Mouse (Mus musculus): ENCODE results near the gene Atp2a2. TPM values are rescaled to one million over a fixed set of nuclear protein-coding genes. Genes with fewer than 3 reads are reported as not detected.
"Not testable (repeated sequence)": the region's sequence is repeated elsewhere in the genome, so short reads cannot be mapped to it uniquely, and the experiment has no call there.

The Atp2a2 gene
- total and polyA plus RNA-seq, 3 experiments, result 39.8 to 74.4 (median 73.6) TPM

GRCm38 (mm10) chr5:122494449-122494848 is 7.6 kb downstream of the Atp2a2 start:
- no peak for TF ChIP-seq POLR2AphosphoS5 (IDR thresholded peaks at IDR 0.05; ENCODE audit: insufficient replicate concordance, low read depth, low read length)
- TF ChIP-seq GATA2 (IDR thresholded peaks at IDR 0.05; ENCODE audit: borderline replicate concordance, low read depth, low read length), result no peak
- TF ChIP-seq TAL1 (conservative IDR thresholded peaks at IDR 0.05; ENCODE audit: low read depth, low read length), result no peak
- TF ChIP-seq GATA1 (IDR thresholded peaks at IDR 0.05; ENCODE audit: borderline replicate concordance, low read length), result no peak
- no peak for TF ChIP-seq CTCF (IDR thresholded peaks at IDR 0.05; ENCODE audit: low read depth, low read length)
- H3K27me3 ChIP-seq (ENCODE audit: insufficient read depth, low read length), result no peaks in the 10 kb centered on the region
- DNase-seq (ENCODE audit: low spot score) (no peak), ATAC-seq (ENCODE audit: extremely low read depth, insufficient number of reproducible peaks, low FRiP score, poor library complexity, severe bottlenecking) (no peak)
- peaks cover 82% of the 10 kb centered on the region for H3K36me3 ChIP-seq (replicated peaks)
- no peaks in the 10 kb centered on the region for H3K9me3 ChIP-seq (replicated peaks)
- peaks cover 36% of the 10 kb centered on the region for H3K4me1 ChIP-seq (ENCODE audit: insufficient read depth, low read depth, low read length)
- H3K4me3 ChIP-seq (ENCODE audit: low read depth, low read length), result no peak overlapping the region

GRCm38 (mm10) chr5:122493035-122493434 is 9.0 kb downstream of the Atp2a2 start:
- no peak overlapping the region for H3K4me3 ChIP-seq (ENCODE audit: low read depth, low read length)
- H3K9me3 ChIP-seq (replicated peaks), result no peaks in the 10 kb centered on the region
- ATAC-seq (ENCODE audit: extremely low read depth, insufficient number of reproducible peaks, low FRiP score, poor library complexity, severe bottlenecking) (no peak), DNase-seq (ENCODE audit: low spot score) (no peak)
- no peak for TF ChIP-seq POLR2AphosphoS5 (IDR thresholded peaks at IDR 0.05; ENCODE audit: insufficient replicate concordance, low read depth, low read length)
- no peak for TF ChIP-seq CTCF (IDR thresholded peaks at IDR 0.05; ENCODE audit: low read depth, low read length)
- no peak for TF ChIP-seq TAL1 (conservative IDR thresholded peaks at IDR 0.05; ENCODE audit: low read depth, low read length)
- no peak for TF ChIP-seq GATA2 (IDR thresholded peaks at IDR 0.05; ENCODE audit: borderline replicate concordance, low read depth, low read length)
- no peak for TF ChIP-seq GATA1 (IDR thresholded peaks at IDR 0.05; ENCODE audit: borderline replicate concordance, low read length)
- peaks cover 30% of the 10 kb centered on the region for H3K4me1 ChIP-seq (ENCODE audit: insufficient read depth, low read depth, low read length)
- no peaks in the 10 kb centered on the region for H3K27me3 ChIP-seq (ENCODE audit: insufficient read depth, low read length)
- peaks cover 91% of the 10 kb centered on the region for H3K36me3 ChIP-seq (replicated peaks)

GRCm38 (mm10) chr5:122491385-122491784 is 10.6 kb downstream of the Atp2a2 start:
- Histone ChIP-seq H3K4me1 (ENCODE audit: insufficient read depth, low read depth, low read length) (peaks cover 21% of the 10 kb centered on the region), H3K36me3 (replicated peaks) (peaks cover 91% of the 10 kb centered on the region), H3K4me3 (ENCODE audit: low read depth, low read length) (no peak overlapping the region), H3K9me3 (replicated peaks) (no peaks in the 10 kb centered on the region), H3K27me3 (ENCODE audit: insufficient read depth, low read length) (no peaks in the 10 kb centered on the region)
- no peak for TF ChIP-seq TAL1 (conservative IDR thresholded peaks at IDR 0.05; ENCODE audit: low read depth, low read length)
- ATAC-seq (ENCODE audit: extremely low read depth, insufficient number of reproducible peaks, low FRiP score, poor library complexity, severe bottlenecking) (no peak), DNase-seq (ENCODE audit: low spot score) (no peak)

- H3K27me3 ChIP-seq (ENCODE audit: insufficient read depth, low read length), result no peaks in the 10 kb centered on the region
- H3K4me1 ChIP-seq (ENCODE audit: insufficient read depth, low read depth, low read length), result peaks cover 10% of the 10 kb centered on the region
- TF ChIP-seq TAL1 (conservative IDR thresholded peaks at IDR 0.05; ENCODE audit: low read depth, low read length) (no peak), GATA1 (IDR thresholded peaks at IDR 0.05; ENCODE audit: borderline replicate concordance, low read length) (no peak), CTCF (IDR thresholded peaks at IDR 0.05; ENCODE audit: low read depth, low read length) (no peak), GATA2 (IDR thresholded peaks at IDR 0.05; ENCODE audit: borderline replicate concordance, low read depth, low read length) (no peak), POLR2AphosphoS5 (IDR thresholded peaks at IDR 0.05; ENCODE audit: insufficient replicate concordance, low read depth, low read length) (no peak)
- H3K4me3 ChIP-seq (ENCODE audit: low read depth, low read length), result no peak overlapping the region
- H3K36me3 ChIP-seq (replicated peaks), result peaks cover 90% of the 10 kb centered on the region
- ATAC-seq (ENCODE audit: extremely low read depth, insufficient number of reproducible peaks, low FRiP score, poor library complexity, severe bottlenecking) (no peak), DNase-seq (ENCODE audit: low spot score) (no peak)
- no peaks in the 10 kb centered on the region for H3K9me3 ChIP-seq (replicated peaks)
These were observed 11.9 kb downstream of the Atp2a2 start for GRCm38 (mm10) chr5:122490148-122490547.

GRCm38 (mm10) chr5:122487825-122488224 is 14.2 kb downstream of the Atp2a2 start:
- H3K27me3 ChIP-seq (ENCODE audit: insufficient read depth, low read length), result no peaks in the 10 kb centered on the region
- no peaks in the 10 kb centered on the region for H3K9me3 ChIP-seq (replicated peaks)
- ATAC-seq (ENCODE audit: extremely low read depth, insufficient number of reproducible peaks, low FRiP score, poor library complexity, severe bottlenecking) (no peak), DNase-seq (ENCODE audit: low spot score) (no peak)
- H3K36me3 ChIP-seq (replicated peaks), result peaks cover 91% of the 10 kb centered on the region
- no peak overlapping the region for H3K4me3 ChIP-seq (ENCODE audit: low read depth, low read length)
- TF ChIP-seq CTCF (IDR thresholded peaks at IDR 0.05; ENCODE audit: low read depth, low read length) (no peak), TAL1 (conservative IDR thresholded peaks at IDR 0.05; ENCODE audit: low read depth, low read length) (no peak), GATA1 (IDR thresholded peaks at IDR 0.05; ENCODE audit: borderline replicate concordance, low read length) (no peak), GATA2 (IDR thresholded peaks at IDR 0.05; ENCODE audit: borderline replicate concordance, low read depth, low read length) (no peak), POLR2AphosphoS5 (IDR thresholded peaks at IDR 0.05; ENCODE audit: insufficient replicate concordance, low read depth, low read length) (no peak)
- peaks cover 3% of the 10 kb centered on the region for H3K4me1 ChIP-seq (ENCODE audit: insufficient read depth, low read depth, low read length)

- H3K4me1 ChIP-seq (ENCODE audit: insufficient read depth, low read depth, low read length); ATAC-seq (ENCODE audit: extremely low read depth, insufficient number of reproducible peaks, low FRiP score, poor library complexity, severe bottlenecking); H3K27me3 ChIP-seq (ENCODE audit: insufficient read depth, low read length); DNase-seq (ENCODE audit: low spot score); H3K4me3 ChIP-seq (ENCODE audit: low read depth, low read length); H3K9me3 ChIP-seq (replicated peaks): not testable (repeated sequence)
- peaks cover 94% of the 10 kb centered on the region for H3K36me3 ChIP-seq (replicated peaks)
These were observed 15.8 kb downstream of the Atp2a2 start for GRCm38 (mm10) chr5:122486243-122486642.

GRCm38 (mm10) chr5:122482733-122483391 is 19.2 kb downstream of the Atp2a2 start:
- no peak for TF ChIP-seq TAL1 (conservative IDR thresholded peaks at IDR 0.05; ENCODE audit: low read depth, low read length)
- TF ChIP-seq GATA2 (IDR thresholded peaks at IDR 0.05; ENCODE audit: borderline replicate concordance, low read depth, low read length), result no peak
- no peak for TF ChIP-seq GATA1 (IDR thresholded peaks at IDR 0.05; ENCODE audit: borderline replicate concordance, low read length)
- no peak for TF ChIP-seq POLR2AphosphoS5 (IDR thresholded peaks at IDR 0.05; ENCODE audit: insufficient replicate concordance, low read depth, low read length)
- no peak for TF ChIP-seq CTCF (IDR thresholded peaks at IDR 0.05; ENCODE audit: low read depth, low read length)

More at GRCm38 (mm10) chr5:122482733-122483391, 19.2 kb downstream of the Atp2a2 start:
- Histone ChIP-seq H3K4me1 (ENCODE audit: insufficient read depth, low read depth, low read length) (no peaks in the 10 kb centered on the region), H3K36me3 (replicated peaks) (peaks cover 87% of the 10 kb centered on the region), H3K9me3 (replicated peaks) (no peaks in the 10 kb centered on the region), H3K4me3 (ENCODE audit: low read depth, low read length) (no peak overlapping the region), H3K27me3 (ENCODE audit: insufficient read depth, low read length) (no peaks in the 10 kb centered on the region)
- DNase-seq (ENCODE audit: low spot score), result no peak
- no peak for ATAC-seq (ENCODE audit: extremely low read depth, insufficient number of reproducible peaks, low FRiP score, poor library complexity, severe bottlenecking)
